ENCODE assay signal across 17 mouse cellular contexts in the genomic region with DNA sequence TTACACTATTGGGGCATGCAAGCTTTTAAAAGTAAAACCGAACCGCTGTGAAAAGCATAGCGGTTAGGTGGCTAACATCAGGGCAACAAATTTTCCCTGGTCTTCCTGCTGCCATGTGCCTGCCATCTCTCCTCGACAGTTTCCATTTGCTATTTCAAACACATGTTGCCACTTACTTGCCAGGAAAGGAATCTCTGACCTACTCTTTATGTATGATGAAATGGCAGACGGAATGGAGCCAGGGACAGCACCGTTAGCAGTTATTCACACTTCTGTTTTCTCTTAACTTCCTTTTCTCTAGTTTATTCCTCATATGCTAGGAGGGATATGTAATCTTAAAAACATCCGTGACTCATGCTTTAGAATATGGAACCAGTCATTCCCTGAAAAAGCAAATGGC.
A peak's percentile ranks its signal among the peaks of the same experiment; 100 is the strongest.
DNase-seq lines count a peak whose midpoint lies in the region; ATAC-seq lines count a peak whose summit lies in the region.
"Had no signal": no experiment of that assay in that cellular context is flagged by ENCODE, and none has a peak within 500 bp of the region (broad histone marks: within the 10 kb centered on the region; RNA-seq: fewer than 3 reads in every experiment).

No protein-coding gene starts in this region.

- no peak overlapping the region for H3K4me3 ChIP-seq in heart, embryonic 13.5 days
- H3K4me3 ChIP-seq in heart, embryonic 11.5 days (ENCODE audit: low read depth, low read length) = no peak overlapping the region
- H3K4me3 ChIP-seq in limb, embryonic 13.5 days = no peak overlapping the region
- no peak overlapping the region for H3K4me3 ChIP-seq in intestine, embryonic 15.5 days (replicated peaks)
- H3K4me3 ChIP-seq: erythroblast, embryonic 14.5 days; midbrain, embryonic 10.5 days had no signal

- WGBS in heart, embryonic 13.5 days = 74% methylated on average over 7 of the region's 7 CpGs
- 75% methylated on average over 7 of the region's 7 CpGs for WGBS in heart, embryonic 11.5 days (ENCODE audit: insufficient replicate concordance)
- 45% methylated on average over 7 of the region's 7 CpGs for WGBS in limb, embryonic 13.5 days
- 72% methylated on average over 7 of the region's 7 CpGs for WGBS in intestine, embryonic 15.5 days

- 0 out of 2 replicates have a peak overlapping the region, but pooled peaks have one; percentile 22 for H3K27ac ChIP-seq in heart, embryonic 13.5 days (replicated peaks)
- no peak overlapping the region for H3K27ac ChIP-seq in heart, embryonic 11.5 days (ENCODE audit: low read depth, low read length)
- H3K27ac ChIP-seq in limb, embryonic 13.5 days = peak overlapping the region; percentile 76
- H3K27ac ChIP-seq in intestine, embryonic 15.5 days = no peak overlapping the region
- H3K27ac ChIP-seq: kidney, postnatal 0 days; midbrain, embryonic 10.5 days had no signal

- no peak overlapping the region for H3K9ac ChIP-seq in heart, embryonic 13.5 days
- no peak overlapping the region for H3K9ac ChIP-seq in heart, embryonic 11.5 days (ENCODE audit: low read depth, low read length)
- H3K9ac ChIP-seq in limb, embryonic 13.5 days = no peak overlapping the region
- no peak overlapping the region for H3K9ac ChIP-seq in intestine, embryonic 15.5 days

- H3K9me3 ChIP-seq in heart, embryonic 13.5 days = no peaks in the 10 kb centered on the region
- H3K9me3 ChIP-seq in heart, embryonic 11.5 days (replicated peaks; ENCODE audit: control insufficient read depth, low read length) = no peaks in the 10 kb centered on the region
- no peaks in the 10 kb centered on the region for H3K9me3 ChIP-seq in limb, embryonic 13.5 days
- no peaks in the 10 kb centered on the region for H3K9me3 ChIP-seq in intestine, embryonic 15.5 days
- H3K9me3 ChIP-seq: midbrain, embryonic 10.5 days had no signal

- no peaks in the 10 kb centered on the region for H3K27me3 ChIP-seq in heart, embryonic 13.5 days (replicated peaks)
- no peaks in the 10 kb centered on the region for H3K27me3 ChIP-seq in heart, embryonic 11.5 days (ENCODE audit: control insufficient read depth, insufficient read depth, low read length)
- no peaks in the 10 kb centered on the region for H3K27me3 ChIP-seq in limb, embryonic 13.5 days
- H3K27me3 ChIP-seq in intestine, embryonic 15.5 days (replicated peaks) = no peaks in the 10 kb centered on the region

- H3K4me2 ChIP-seq in heart, embryonic 13.5 days = no peak overlapping the region
- no peak overlapping the region for H3K4me2 ChIP-seq in heart, embryonic 11.5 days
- no peak overlapping the region for H3K4me2 ChIP-seq in limb, embryonic 13.5 days (replicated peaks)
- H3K4me2 ChIP-seq in intestine, embryonic 15.5 days (replicated peaks) = no peak overlapping the region

- DNase-seq in 3134 (ENCODE audit: extremely low read depth, insufficient read length, low spot score) (peak; percentile 31), NIH3T3 (ENCODE audit: low read depth) (peak; percentile 87)
- no peak for DNase-seq in gastrocnemius, postnatal 25 days
- no peak for DNase-seq in cerebellum, adult 9-11 months
- DNase-seq: cerebellum, adult 9-10 months; layer of hippocampus, adult 9-11 months; right cerebral cortex, postnatal 25 days; thymus, adult 2 months had no signal

- no peaks in the 10 kb centered on the region for H3K36me3 ChIP-seq in heart, embryonic 13.5 days
- H3K36me3 ChIP-seq in heart, embryonic 11.5 days (ENCODE audit: control insufficient read depth, insufficient read depth, low read length) = no peaks in the 10 kb centered on the region
- no peaks in the 10 kb centered on the region for H3K36me3 ChIP-seq in limb, embryonic 13.5 days
- no peaks in the 10 kb centered on the region for H3K36me3 ChIP-seq in intestine, embryonic 15.5 days
- H3K36me3 ChIP-seq: midbrain, embryonic 10.5 days had no signal

- no peak for ATAC-seq in heart, embryonic 13.5 days (ENCODE audit: extremely low read depth, insufficient number of reproducible peaks, low FRiP score, low TSS enrichment)
- ATAC-seq in heart, embryonic 11.5 days (replicated peaks; ENCODE audit: insufficient number of reproducible peaks, low FRiP score, low TSS enrichment) = no peak
- ATAC-seq in limb, embryonic 13.5 days (ENCODE audit: low FRiP score, low read depth) = no peak
- ATAC-seq in intestine, embryonic 15.5 days = no peak
- ATAC-seq: forebrain, embryonic 16.5 days; inflammation-experienced regulatory T-cells, adult 6 months had no signal

- peaks cover 14% of the 10 kb centered on the region for H3K4me1 ChIP-seq in heart, embryonic 13.5 days
- no peaks in the 10 kb centered on the region for H3K4me1 ChIP-seq in heart, embryonic 11.5 days (ENCODE audit: control insufficient read depth, insufficient read depth, low read length)
- peaks cover 39% of the 10 kb centered on the region for H3K4me1 ChIP-seq in limb, embryonic 13.5 days
- H3K4me1 ChIP-seq in intestine, embryonic 15.5 days (replicated peaks) = no peaks in the 10 kb centered on the region
- H3K4me1 ChIP-seq: midbrain, embryonic 10.5 days had no signal

Comparison
In these comparisons a context has a peak if more than half of its experiments do, and no peak if none do; other contexts are left out.
1. H3K27ac ChIP-seq: peak in heart, embryonic 13.5 days (single experiment) and limb, embryonic 13.5 days (single experiment); none in heart, embryonic 11.5 days (single experiment) and intestine, embryonic 15.5 days (single experiment).
2. DNase-seq: peak in 3134 (single experiment) and NIH3T3 (single experiment); none in gastrocnemius, postnatal 25 days (single experiment) and cerebellum, adult 9-11 months (single experiment).